Mouse (Mus musculus) small intestine, adult 2 months (tissue): Measurements from ENCODE around the gene Procr. TPM values are rescaled to one million over a fixed set of nuclear protein-coding genes. Genes with fewer than 3 reads are reported as not detected.

Experiments
- H3K27ac ChIP-seq: fragments of 200-500 bp; 2 replicates; pipeline ENCODE4 v1.5.1; 2012; ENCODE audit warnings: low read depth, low read length, control low read depth, inconsistent platforms; ENCODE audit not compliant: insufficient read depth
- H3K27me3 ChIP-seq: fragments of 200-500 bp; 2 replicates; pipeline ENCODE4 v1.6.1; 2012; ENCODE audit warnings: mild to moderate bottlenecking, moderate library complexity, low read length, inconsistent platforms; ENCODE audit not compliant: control insufficient read depth, insufficient read depth
- H3K36me3 ChIP-seq: fragments of 200-500 bp; 2 replicates; pipeline ENCODE4 v1.6.1; 2012; ENCODE audit warnings: mild to moderate bottlenecking, low read length, control low read depth, inconsistent platforms; ENCODE audit not compliant: control insufficient read depth, insufficient read depth
- H3K4me1 ChIP-seq: fragments of 200-500 bp; 2 replicates; pipeline ENCODE4 v1.6.1; 2012; ENCODE audit warnings: low read length, inconsistent platforms, mixed read lengths; ENCODE audit not compliant: control insufficient read depth, insufficient read depth, insufficient read length
- H3K4me3 ChIP-seq: fragments of 200-500 bp; 2 replicates; pipeline ENCODE4 v1.5.1; 2012; ENCODE audit warnings: low read depth, mild to moderate bottlenecking, control low read depth, inconsistent platforms, low read length, moderate library complexity
- CTCF ChIP-seq: fragments of 200-500 bp; IDR thresholded peaks from 2 replicates; pipeline ENCODE4 v1.5.1; 2012; ENCODE audit warnings: low read depth, mild to moderate bottlenecking, control low read depth, inconsistent platforms, low read length, moderate library complexity, mixed read lengths; ENCODE audit not compliant: insufficient replicate concordance, insufficient read length; ENCODE audit errors: extremely low read depth
- POLR2A ChIP-seq: fragments of 200-500 bp; IDR thresholded peaks from 2 replicates; pipeline ENCODE4 v1.6.1; 2012; ENCODE audit warnings: low read depth, mild to moderate bottlenecking, control low read depth, inconsistent platforms, low read length, moderate library complexity
- WGBS: fragments of 180-500 bp; shearing (Covaris S2); methylation state at CpG from one replicate; pipeline ENCODE4 v1.1.7; 2018; 5-methylcytosine and 5-hydroxymethylcytosine counted together
- polyA plus RNA-seq: library from polyadenylated mRNA; depleted of rRNA; stranded (reverse); fragments of >200 nt; gene quantifications from 2 replicates; pipeline ENCODE4 v1.2.3, GENCODE M21; 2012

Procr gene
- polyA plus RNA-seq, 1 experiment = 6.8 TPM

DNA sequence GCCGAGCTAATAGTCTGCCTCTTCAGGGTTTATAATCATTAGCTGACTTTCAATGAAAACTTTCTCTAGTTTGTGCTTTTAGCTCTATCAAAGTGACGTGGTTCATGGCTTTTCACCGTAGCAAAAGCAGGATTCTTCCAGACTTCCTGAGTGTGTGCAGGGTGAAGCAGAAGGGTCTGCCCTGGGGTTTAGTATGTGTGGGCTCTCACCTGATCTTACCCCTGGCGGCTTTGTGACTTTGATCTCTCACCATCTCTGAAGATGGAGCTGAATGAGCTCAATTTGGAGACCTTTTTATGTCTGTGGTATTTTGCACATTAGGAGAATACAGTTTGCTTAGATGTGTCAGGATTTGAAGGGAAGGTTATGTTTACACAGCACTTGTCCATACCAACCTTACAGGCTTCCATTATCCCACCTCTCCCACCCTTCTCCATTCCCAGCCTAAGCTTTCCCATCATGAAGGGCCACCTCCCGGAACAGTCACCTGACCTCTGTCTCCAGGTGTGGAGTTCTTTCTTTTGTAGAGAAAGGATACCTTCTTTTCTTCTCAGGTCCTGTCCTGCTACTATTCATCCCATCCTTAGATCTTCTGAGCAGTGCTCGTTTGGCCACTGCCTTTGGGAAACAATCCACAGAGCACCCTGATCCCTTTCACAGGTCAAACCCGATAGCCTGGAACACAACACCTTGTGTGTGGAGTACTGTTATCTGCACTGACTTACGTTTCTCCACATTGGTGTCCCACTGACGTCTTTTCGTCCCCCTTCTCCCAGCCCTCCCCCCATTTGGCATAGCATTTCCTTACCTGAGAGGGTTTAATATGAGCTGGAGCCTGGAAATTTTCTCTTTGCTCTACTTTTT, 26.1 kb downstream of the Procr start:
- Histone ChIP-seq H3K36me3 (no peaks in the 10 kb centered on the region), H3K27ac (no peak overlapping the region), H3K27me3 (peaks cover 33% of the 10 kb centered on the region), H3K4me1 (peaks cover 3% of the 10 kb centered on the region), H3K4me3 (no peak overlapping the region)
- TF ChIP-seq POLR2A = no peak
- no peak for TF ChIP-seq CTCF
- 50% methylated on average over 10 of the region's 10 CpGs for WGBS

DNA sequence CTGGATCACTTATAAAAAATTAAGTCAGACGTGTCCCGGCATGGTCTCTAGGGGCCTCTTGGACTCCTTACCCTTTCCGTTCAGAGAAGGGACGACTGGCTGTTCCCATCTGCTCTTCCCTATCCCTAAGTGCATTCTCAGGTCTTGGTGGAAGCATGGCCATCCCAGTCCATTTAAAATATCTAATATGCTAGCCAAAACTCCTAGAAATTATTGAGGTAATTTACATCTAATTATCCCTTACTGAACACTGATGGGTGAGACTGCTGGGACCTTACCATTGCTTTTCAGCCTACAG, 26.7 kb downstream of the Procr start:
- peaks cover 33% of the 10 kb centered on the region for H3K27me3 ChIP-seq
- H3K4me1 ChIP-seq = peaks cover 3% of the 10 kb centered on the region
- no peaks in the 10 kb centered on the region for H3K36me3 ChIP-seq
- H3K4me3 ChIP-seq = no peak overlapping the region
- H3K27ac ChIP-seq = no peak overlapping the region
- TF ChIP-seq POLR2A (no peak), CTCF (no peak)
- 74% methylated on average over 4 of the region's 4 CpGs for WGBS

DNA sequence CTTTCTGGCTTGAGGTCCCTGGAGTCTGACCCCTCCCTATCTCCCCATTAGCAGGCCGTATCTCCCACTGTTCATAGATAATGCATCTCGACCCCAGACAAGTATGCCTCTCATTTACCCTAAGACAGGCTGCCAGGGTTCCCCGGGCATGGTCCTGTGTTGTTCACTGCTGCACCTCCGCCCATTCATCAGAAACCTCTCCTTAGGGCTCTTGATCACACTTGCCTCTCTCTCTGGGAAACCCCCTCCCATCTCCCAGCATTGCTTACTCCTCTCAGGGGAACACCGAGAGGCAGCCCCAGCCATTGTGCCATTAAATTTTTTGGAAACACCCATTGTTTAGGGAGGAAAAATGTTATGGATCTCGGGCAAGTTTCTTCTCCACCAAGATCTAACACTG, 27.1 kb downstream of the Procr start:
- peaks cover 3% of the 10 kb centered on the region for H3K4me1 ChIP-seq
- no peak overlapping the region for H3K4me3 ChIP-seq
- H3K27me3 ChIP-seq = peaks cover 30% of the 10 kb centered on the region
- H3K36me3 ChIP-seq = no peaks in the 10 kb centered on the region
- 61% methylated on average over 6 of the region's 6 CpGs for WGBS
- no peak overlapping the region for H3K27ac ChIP-seq
- no peak for TF ChIP-seq CTCF
- TF ChIP-seq POLR2A = no peak

DNA sequence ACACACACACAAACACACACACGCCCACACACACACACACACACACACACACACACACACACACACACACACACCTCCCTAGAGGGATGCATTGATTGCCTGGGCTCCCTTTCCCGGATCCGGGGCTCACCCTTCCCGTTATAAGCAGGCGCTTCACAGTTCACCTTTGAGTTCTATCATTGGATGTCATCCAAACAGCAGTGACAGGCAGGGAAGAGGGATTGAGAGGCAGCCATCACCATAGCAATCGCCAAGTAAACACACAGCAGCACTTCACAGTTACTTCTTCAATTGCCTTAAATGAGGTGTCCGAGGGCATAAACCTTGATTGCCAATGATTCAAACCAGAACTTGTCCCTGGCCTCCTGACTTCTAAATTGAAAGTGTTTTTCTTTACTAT, 28.1 kb downstream of the Procr start:
- Histone ChIP-seq H3K4me3 (no peak overlapping the region), H3K27me3 (peaks cover 28% of the 10 kb centered on the region), H3K27ac (no peak overlapping the region), H3K4me1 (peaks cover 3% of the 10 kb centered on the region), H3K36me3 (no peaks in the 10 kb centered on the region)
- whole genome bisulfite sequencing = 24% methylated on average over 7 of the region's 7 CpGs
- no peak for TF ChIP-seq POLR2A
- no peak for TF ChIP-seq CTCF

DNA sequence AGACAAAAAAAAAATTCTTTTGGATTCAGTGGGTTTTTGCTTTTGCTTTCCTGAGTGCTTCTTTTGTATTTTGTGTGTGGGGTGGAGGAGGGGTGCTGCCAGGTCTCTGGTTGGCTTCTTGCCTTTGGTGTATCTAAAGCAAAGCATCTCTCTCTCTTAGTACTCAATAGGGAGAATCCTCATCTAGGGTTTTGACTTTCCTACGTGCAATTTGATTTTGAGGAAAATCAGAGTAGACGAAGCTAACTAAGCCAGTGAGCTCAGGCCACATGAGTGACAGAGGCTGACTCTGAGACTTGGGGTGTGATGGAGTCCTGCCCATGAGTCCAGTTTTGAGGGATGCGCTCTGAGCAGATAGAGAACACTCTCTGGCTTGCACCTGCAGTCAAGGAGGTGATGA, 28.6 kb downstream of the Procr start:
- Histone ChIP-seq H3K36me3 (no peaks in the 10 kb centered on the region), H3K4me1 (peaks cover 3% of the 10 kb centered on the region), H3K27me3 (peaks cover 23% of the 10 kb centered on the region), H3K4me3 (no peak overlapping the region), H3K27ac (no peak overlapping the region)
- TF ChIP-seq CTCF = no peak
- TF ChIP-seq POLR2A = no peak
- 83% methylated on average over 3 of the region's 3 CpGs for WGBS

DNA sequence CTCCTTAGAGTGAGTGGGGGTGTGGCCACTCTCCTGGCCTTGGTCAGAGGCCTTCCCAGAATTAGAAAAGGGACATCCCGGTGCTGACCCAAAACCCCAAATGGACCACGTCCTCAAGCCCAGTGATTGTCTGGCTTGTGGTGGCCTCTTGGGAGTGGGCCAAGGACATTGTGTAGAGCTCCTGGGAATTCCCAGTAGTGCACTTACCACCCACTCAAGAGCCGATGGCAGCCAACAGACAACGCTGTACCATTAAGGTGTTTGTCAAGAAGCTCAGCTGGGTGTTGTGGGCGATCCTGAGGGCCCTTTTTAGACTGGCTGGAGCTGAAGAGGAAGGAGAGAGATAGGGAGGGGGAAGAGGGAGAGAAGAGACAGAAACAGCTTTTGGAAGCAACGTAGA, 33.6 kb downstream of the Procr start:
- H3K4me3 ChIP-seq = no peak overlapping the region
- no peak for TF ChIP-seq CTCF
- TF ChIP-seq POLR2A = no peak
- 69% methylated on average over 6 of the region's 6 CpGs for WGBS
- no peaks in the 10 kb centered on the region; the same call in 1 of the 2 replicates for H3K4me1 ChIP-seq
- H3K36me3 ChIP-seq = no peaks in the 10 kb centered on the region
- H3K27me3 ChIP-seq = no peaks in the 10 kb centered on the region; the same call in 1 of the 2 replicates
- H3K27ac ChIP-seq = no peak overlapping the region

DNA sequence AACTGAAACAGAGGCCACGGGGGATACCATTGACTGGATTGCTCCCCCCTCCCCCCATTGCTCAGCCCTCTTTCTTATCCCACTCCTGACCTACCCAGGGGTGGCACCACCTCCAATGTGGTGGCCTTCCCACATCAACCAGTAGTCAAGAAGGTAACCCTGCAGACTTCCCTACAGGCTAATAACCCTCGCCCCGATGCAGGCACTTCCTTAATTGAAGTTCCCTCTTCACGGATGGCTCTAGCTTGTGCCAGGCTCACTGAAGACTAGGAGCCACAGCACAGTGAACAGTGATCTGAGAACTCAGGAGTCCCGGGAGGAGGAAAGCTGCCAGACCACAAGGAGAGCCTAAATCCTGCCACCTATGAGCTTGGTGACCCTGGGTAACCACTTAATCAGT, 36.0 kb downstream of the Procr start:
- WGBS = 48% methylated on average over 5 of the region's 5 CpGs
- Histone ChIP-seq H3K27me3 (no peaks in the 10 kb centered on the region; the same call in 1 of the 2 replicates), H3K4me3 (no peak overlapping the region), H3K36me3 (no peaks in the 10 kb centered on the region), H3K27ac (no peak overlapping the region), H3K4me1 (no peaks in the 10 kb centered on the region; the same call in 1 of the 2 replicates)
- TF ChIP-seq CTCF = no peak
- TF ChIP-seq POLR2A = no peak
